Mouse (Mus musculus): Measurements from ENCODE around the gene Mex3d. TPM values are rescaled to one million over a fixed set of nuclear protein-coding genes. Genes with fewer than 3 reads are reported as not detected.
A peak's percentile ranks its signal among the peaks of the same experiment; 100 is the strongest.

Mex3d gene
- polyA plus RNA-seq, 1 experiment from 2014 or later = 13.6 TPM

DNA sequence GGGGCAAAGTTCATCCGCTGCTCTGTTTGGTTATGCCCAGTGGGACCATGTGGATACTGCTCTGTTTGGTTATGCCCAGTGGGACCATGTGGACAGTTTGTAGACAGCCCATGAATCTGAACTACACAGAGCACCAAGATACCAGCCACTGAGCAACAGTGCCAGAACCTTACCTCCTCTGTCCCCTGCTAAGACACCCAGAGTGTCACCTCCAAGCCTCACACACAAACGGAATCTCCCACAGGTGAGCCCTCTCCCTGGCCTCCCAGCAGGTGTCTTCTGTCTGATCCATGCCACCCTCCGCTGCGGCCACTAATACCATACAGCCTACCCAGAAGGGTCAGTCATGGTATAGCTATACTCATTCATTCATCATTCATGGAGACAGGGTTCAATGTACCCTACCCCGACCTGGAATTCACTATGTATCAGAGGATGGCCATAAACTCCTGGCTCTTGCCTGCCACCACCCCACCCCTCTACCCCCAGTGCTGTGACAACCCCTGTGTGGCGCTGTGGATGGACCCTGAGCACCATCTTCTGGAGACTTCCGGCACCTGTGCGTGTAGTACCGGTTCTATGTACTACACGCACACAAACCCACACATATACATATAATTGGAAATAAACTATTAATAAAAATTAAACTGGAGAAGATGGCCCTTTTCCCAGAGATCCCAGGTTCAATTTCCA is 18.2 kb upstream of the Mex3d start:
- peak overlapping the region; percentile 87 for H3K9ac ChIP-seq (ENCODE audit: low read depth, low read length)
- H3K4me3 ChIP-seq (ENCODE audit: low read depth, low read length) = peak overlapping the region; percentile 90
- 59% methylated on average over 10 of the region's 10 CpGs for WGBS
- peaks cover 26% of the 10 kb centered on the region for H3K36me3 ChIP-seq (ENCODE audit: control insufficient read depth, insufficient read depth, low read length)
- peak overlapping the region; percentile 98 for H3K4me2 ChIP-seq (ENCODE audit: low read length)
- no peak for ATAC-seq
- H3K27me3 ChIP-seq (ENCODE audit: control insufficient read depth, insufficient read depth, low read depth, low read length) = no peaks in the 10 kb centered on the region
- H3K27ac ChIP-seq (ENCODE audit: low read length) = no peak overlapping the region
- H3K4me1 ChIP-seq (ENCODE audit: control insufficient read depth, insufficient read depth, low read length) = peaks cover 25% of the 10 kb centered on the region
- H3K9me3 ChIP-seq (replicated peaks; ENCODE audit: control insufficient read depth, low read length, poor library complexity, severe bottlenecking) = no peaks in the 10 kb centered on the region

DNA sequence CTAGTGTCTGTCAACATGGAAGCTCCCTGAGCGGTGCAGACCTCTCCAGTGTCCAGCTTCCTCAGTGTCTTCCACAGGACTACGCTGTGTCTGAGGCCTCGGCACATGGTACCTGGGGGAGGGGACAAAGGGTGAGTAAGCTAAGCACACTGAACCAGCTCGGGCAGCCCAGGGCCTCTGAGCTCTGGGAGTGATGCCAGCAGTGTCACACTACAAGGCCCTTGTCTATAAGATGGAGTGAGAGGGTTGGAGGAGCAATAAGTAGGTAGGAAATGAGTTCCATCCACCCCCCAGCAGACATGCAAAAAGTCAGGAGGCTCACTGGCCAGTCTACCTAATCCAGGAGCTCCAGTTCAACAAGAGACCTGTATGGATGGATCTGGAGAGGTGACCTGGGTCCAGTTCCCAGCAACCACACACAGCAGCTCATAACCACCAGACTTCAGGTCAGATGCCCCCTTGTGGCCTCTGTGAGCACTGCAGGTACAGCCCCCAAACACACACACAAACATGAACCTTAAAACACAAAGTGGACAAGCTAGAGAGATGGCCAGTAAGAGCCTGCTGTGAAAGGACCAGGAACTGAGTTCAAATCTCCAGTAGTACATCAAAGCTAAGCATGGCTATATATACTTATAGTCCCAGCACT is 15.7 kb upstream of the Mex3d start:
- Histone ChIP-seq H3K9ac (ENCODE audit: low read depth, low read length) (no peak overlapping the region), H3K36me3 (ENCODE audit: control insufficient read depth, insufficient read depth, low read length) (peaks cover 17% of the 10 kb centered on the region), H3K4me2 (ENCODE audit: low read length) (no peak overlapping the region), H3K4me3 (ENCODE audit: low read depth, low read length) (no peak overlapping the region), H3K9me3 (replicated peaks; ENCODE audit: control insufficient read depth, low read length, poor library complexity, severe bottlenecking) (no peaks in the 10 kb centered on the region), H3K27me3 (ENCODE audit: control insufficient read depth, insufficient read depth, low read depth, low read length) (no peaks in the 10 kb centered on the region), H3K27ac (ENCODE audit: low read length) (no peak overlapping the region), H3K4me1 (ENCODE audit: control insufficient read depth, insufficient read depth, low read length) (peaks cover 32% of the 10 kb centered on the region)
- 97% methylated on average over 4 of the region's 4 CpGs for WGBS
- no peak for ATAC-seq

- no peak for ATAC-seq
- no peak overlapping the region for H3K4me3 ChIP-seq (ENCODE audit: low read depth, low read length)
- peak overlapping the region; percentile 74 for H3K4me2 ChIP-seq (ENCODE audit: low read length)
- H3K36me3 ChIP-seq (ENCODE audit: control insufficient read depth, insufficient read depth, low read length) = peaks cover 17% of the 10 kb centered on the region
- H3K27me3 ChIP-seq (ENCODE audit: control insufficient read depth, insufficient read depth, low read depth, low read length) = no peaks in the 10 kb centered on the region
- H3K9ac ChIP-seq (ENCODE audit: low read depth, low read length) = peak overlapping the region; percentile 66; the same call in 1 of the 2 replicates
- H3K27ac ChIP-seq (ENCODE audit: low read length) = peak overlapping the region; percentile 83
- H3K4me1 ChIP-seq (ENCODE audit: control insufficient read depth, insufficient read depth, low read length) = peaks cover 32% of the 10 kb centered on the region
- H3K9me3 ChIP-seq (replicated peaks; ENCODE audit: control insufficient read depth, low read length, poor library complexity, severe bottlenecking) = no peaks in the 10 kb centered on the region
- WGBS = 82% methylated on average over 4 of the region's 4 CpGs
These were observed 13.3 kb upstream of the Mex3d start for GRCm38 (mm10) chr10:80400704-80401161.

- Histone ChIP-seq H3K27ac (ENCODE audit: low read length) (peak overlapping the region; percentile 83), H3K4me1 (ENCODE audit: control insufficient read depth, insufficient read depth, low read length) (peaks cover 26% of the 10 kb centered on the region), H3K4me2 (ENCODE audit: low read length) (peak overlapping the region; percentile 74), H3K4me3 (ENCODE audit: low read depth, low read length) (peak overlapping the region; percentile 73), H3K9ac (ENCODE audit: low read depth, low read length) (peak overlapping the region; percentile 66), H3K9me3 (replicated peaks; ENCODE audit: control insufficient read depth, low read length, poor library complexity, severe bottlenecking) (no peaks in the 10 kb centered on the region), H3K36me3 (ENCODE audit: control insufficient read depth, insufficient read depth, low read length) (peaks cover 23% of the 10 kb centered on the region), H3K27me3 (ENCODE audit: control insufficient read depth, insufficient read depth, low read depth, low read length) (no peaks in the 10 kb centered on the region)
- WGBS = 16% methylated on average over 17 of the region's 17 CpGs
- no peak for ATAC-seq
These were observed 12.7 kb upstream of the Mex3d start for GRCm38 (mm10) chr10:80399973-80400703.

DNA sequence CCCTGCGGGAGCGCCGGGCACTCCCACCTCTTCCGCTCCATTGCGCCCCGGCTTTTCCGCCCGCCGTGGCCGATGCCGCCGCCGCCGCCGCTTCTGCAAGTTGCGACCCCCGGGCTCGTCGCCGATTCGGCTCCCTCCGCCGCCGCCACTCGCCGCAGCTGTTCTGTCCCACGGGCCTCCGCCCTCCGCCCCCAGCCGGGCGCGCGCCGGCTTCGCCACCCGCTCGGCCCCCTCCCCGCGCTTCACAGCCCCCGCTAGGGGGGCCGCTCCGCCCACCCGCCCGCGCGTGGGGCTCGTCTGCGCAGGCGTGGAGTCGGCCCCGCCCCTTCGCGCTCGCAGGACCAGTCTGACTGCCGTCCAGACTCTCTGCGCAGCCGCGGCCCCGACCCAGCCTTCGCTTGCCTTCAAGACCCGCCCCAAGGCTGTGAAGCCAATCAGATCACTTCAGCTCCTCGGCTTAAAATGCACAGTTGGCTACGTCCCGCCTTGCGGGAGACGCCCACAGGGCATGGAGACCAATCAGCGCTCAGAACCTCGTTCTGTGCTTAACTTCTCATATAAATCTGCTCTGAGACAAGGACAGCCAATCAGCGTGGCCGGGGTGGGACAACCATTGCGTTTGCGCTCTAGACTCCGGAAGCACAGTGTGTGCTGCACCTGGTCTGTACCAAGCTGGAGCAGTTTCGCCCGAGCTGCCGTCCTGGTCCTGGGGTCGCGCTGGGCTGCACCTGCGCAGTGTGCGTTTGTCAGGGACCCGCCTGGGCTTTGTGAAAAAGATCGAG is 11.9 kb upstream of the Mex3d start, which contains the start of gene Mbd3:
Gene Mbd3 (minus strand): TSS at position 360 of the 782 bp plus-strand sequence.
- peaks cover 29% of the 10 kb centered on the region for H3K36me3 ChIP-seq (ENCODE audit: control insufficient read depth, insufficient read depth, low read length)
- peaks cover 21% of the 10 kb centered on the region for H3K4me1 ChIP-seq (ENCODE audit: control insufficient read depth, insufficient read depth, low read length)
- peak within 1 kb of the TSS; percentile 93 for H3K4me2 ChIP-seq (ENCODE audit: low read length)
- peak within 1 kb of the TSS; percentile 73 for H3K4me3 ChIP-seq (ENCODE audit: low read depth, low read length)
- peak; percentile 96 for ATAC-seq
- peak within 1 kb of the TSS; percentile 95 for H3K9ac ChIP-seq (ENCODE audit: low read depth, low read length)
- H3K9me3 ChIP-seq (replicated peaks; ENCODE audit: control insufficient read depth, low read length, poor library complexity, severe bottlenecking) = no peaks in the 10 kb centered on the region
- under 1% methylated on average over 64 of the region's 82 CpGs for WGBS
- H3K27me3 ChIP-seq (ENCODE audit: control insufficient read depth, insufficient read depth, low read depth, low read length) = no peaks in the 10 kb centered on the region
- peak within 1 kb of the TSS; percentile 100 for H3K27ac ChIP-seq (ENCODE audit: low read length)

DNA sequence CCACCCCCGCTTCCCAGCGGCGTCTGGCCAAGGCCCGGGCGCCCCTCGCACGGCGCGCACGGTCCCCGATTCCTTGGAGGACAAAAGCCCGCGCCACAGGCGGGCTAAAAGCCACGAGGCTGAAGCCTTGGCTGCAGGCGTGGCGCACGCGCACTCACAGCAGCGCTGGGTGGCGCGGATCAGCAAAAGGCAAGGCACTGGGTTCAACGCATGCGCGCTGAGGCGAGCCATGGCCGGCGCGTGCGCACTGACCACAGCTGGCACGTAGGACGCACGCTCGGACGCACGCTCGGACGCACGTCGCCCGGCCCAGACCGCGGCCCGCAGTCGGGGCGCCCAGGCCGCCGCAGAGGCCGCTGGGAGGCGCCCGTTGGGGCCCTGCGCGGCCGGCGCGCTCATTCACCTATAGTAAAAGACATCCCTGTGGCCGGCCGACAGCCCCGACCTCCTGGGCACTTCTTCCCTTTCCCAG is 11.3 kb upstream of the Mex3d start:
- Histone ChIP-seq H3K9me3 (replicated peaks; ENCODE audit: control insufficient read depth, low read length, poor library complexity, severe bottlenecking) (no peaks in the 10 kb centered on the region), H3K27me3 (ENCODE audit: control insufficient read depth, insufficient read depth, low read depth, low read length) (no peaks in the 10 kb centered on the region), H3K36me3 (ENCODE audit: control insufficient read depth, insufficient read depth, low read length) (peaks cover 34% of the 10 kb centered on the region), H3K4me2 (ENCODE audit: low read length) (peak overlapping the region; percentile 93), H3K4me3 (ENCODE audit: low read depth, low read length) (peak overlapping the region; percentile 73), H3K4me1 (ENCODE audit: control insufficient read depth, insufficient read depth, low read length) (peaks cover 21% of the 10 kb centered on the region), H3K9ac (ENCODE audit: low read depth, low read length) (peak overlapping the region; percentile 95), H3K27ac (ENCODE audit: low read length) (peak overlapping the region; percentile 100)
- under 1% methylated on average over 49 of the region's 59 CpGs for WGBS
- ATAC-seq = peak; percentile 83

DNA sequence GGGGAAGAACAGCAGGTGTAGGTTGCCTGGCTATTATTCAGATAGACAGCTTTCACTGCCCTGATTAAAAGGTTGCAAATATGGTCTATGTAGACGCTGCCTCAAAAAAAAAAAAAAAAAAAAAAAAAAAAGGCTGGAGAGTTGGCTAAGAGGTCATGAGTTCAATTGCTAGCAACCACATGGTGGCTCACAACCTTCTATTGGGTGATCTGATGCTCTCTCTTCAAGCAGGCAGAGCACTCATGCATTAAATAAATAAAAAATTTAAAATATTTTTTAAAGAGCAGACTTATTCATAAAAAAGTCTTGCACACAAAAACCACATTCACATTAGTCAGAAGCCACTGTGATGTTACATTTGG is 10.7 kb upstream of the Mex3d start:
- H3K4me1 ChIP-seq (ENCODE audit: control insufficient read depth, insufficient read depth, low read length) = peaks cover 21% of the 10 kb centered on the region
- H3K27me3 ChIP-seq (ENCODE audit: control insufficient read depth, insufficient read depth, low read depth, low read length) = no peaks in the 10 kb centered on the region
- peak overlapping the region; percentile 95 for H3K9ac ChIP-seq (ENCODE audit: low read depth, low read length)
- peak overlapping the region; percentile 73 for H3K4me3 ChIP-seq (ENCODE audit: low read depth, low read length)
- no peaks in the 10 kb centered on the region for H3K9me3 ChIP-seq (replicated peaks; ENCODE audit: control insufficient read depth, low read length, poor library complexity, severe bottlenecking)
- 0% methylated on average over 1 of the region's 1 CpGs for WGBS
- no peak for ATAC-seq
- peak overlapping the region; percentile 100 for H3K27ac ChIP-seq (ENCODE audit: low read length)
- H3K36me3 ChIP-seq (ENCODE audit: control insufficient read depth, insufficient read depth, low read length) = peaks cover 31% of the 10 kb centered on the region
- peak overlapping the region; percentile 93 for H3K4me2 ChIP-seq (ENCODE audit: low read length)

- ATAC-seq = no peak
- H3K36me3 ChIP-seq (ENCODE audit: control insufficient read depth, insufficient read depth, low read length) = peaks cover 29% of the 10 kb centered on the region
These were observed 10.2 kb upstream of the Mex3d start for GRCm38 (mm10) chr10:80397524-80398173.

More at GRCm38 (mm10) chr10:80397524-80398173, 10.2 kb upstream of the Mex3d start:
- Histone ChIP-seq H3K9me3 (replicated peaks; ENCODE audit: control insufficient read depth, low read length, poor library complexity, severe bottlenecking) (no peaks in the 10 kb centered on the region), H3K27ac (ENCODE audit: low read length) (peak overlapping the region; percentile 100), H3K27me3 (ENCODE audit: control insufficient read depth, insufficient read depth, low read depth, low read length) (no peaks in the 10 kb centered on the region), H3K4me1 (ENCODE audit: control insufficient read depth, insufficient read depth, low read length) (peaks cover 21% of the 10 kb centered on the region), H3K4me2 (ENCODE audit: low read length) (peak overlapping the region; percentile 93), H3K9ac (ENCODE audit: low read depth, low read length) (peak overlapping the region; percentile 95), H3K4me3 (ENCODE audit: low read depth, low read length) (peak overlapping the region; percentile 73)
- 40% methylated on average over 8 of the region's 8 CpGs for WGBS

All from midbrain, embryonic 16.5 days (tissue).